8 mouse cellular contexts compared by ENCODE assay signal in genomic region chr13:22041142-22041536, GRCm38 (mm10). TPM values are rescaled to one million over a fixed set of nuclear protein-coding genes. Genes with fewer than 3 reads are reported as not detected.
DNase-seq lines count a peak whose midpoint lies in the region; ATAC-seq lines count a peak whose summit lies in the region.
"Not testable (repeated sequence)": the region's sequence is repeated elsewhere in the genome, so short reads cannot be mapped to it uniquely, and the experiment has no call there.

Gene Hist1h4i (minus strand): TSS chr13:22041362.

- WGBS in embryonic facial prominence, embryonic 13.5 days: 0% methylated on average over 27 of the region's 27 CpGs
- WGBS in limb, embryonic 10.5 days: under 1% methylated on average over 27 of the region's 27 CpGs
- under 1% methylated on average over 22 of the region's 27 CpGs for WGBS in midbrain, embryonic 12.5 days

- not testable (repeated sequence) for H3K36me3 ChIP-seq in embryonic facial prominence, embryonic 13.5 days; limb, embryonic 10.5 days; midbrain, embryonic 12.5 days

- ATAC-seq in embryonic facial prominence, embryonic 13.5 days (ENCODE audit: insufficient number of reproducible peaks, insufficient read depth, low FRiP score, low TSS enrichment, low read depth): peak; percentile 61
- peak; percentile 57 for ATAC-seq in midbrain, embryonic 12.5 days (ENCODE audit: low FRiP score, low read depth)

- H3K9ac ChIP-seq in embryonic facial prominence, embryonic 13.5 days: peak within 1 kb of the TSS; percentile 80
- peak within 1 kb of the TSS; percentile 61 for H3K9ac ChIP-seq in midbrain, embryonic 12.5 days (replicated peaks)

- H3K4me2 ChIP-seq in embryonic facial prominence, embryonic 13.5 days: peak within 1 kb of the TSS; percentile 81
- H3K4me2 ChIP-seq in midbrain, embryonic 12.5 days (replicated peaks): peak within 1 kb of the TSS; percentile 65

- H3K4me3 ChIP-seq in embryonic facial prominence, embryonic 13.5 days: peak within 1 kb of the TSS; percentile 50
- H3K4me3 ChIP-seq in limb, embryonic 10.5 days: peak within 1 kb of the TSS; percentile 58
- peak within 1 kb of the TSS; percentile 44 for H3K4me3 ChIP-seq in midbrain, embryonic 12.5 days

- peak within 1 kb of the TSS; percentile 96 for H3K27ac ChIP-seq in embryonic facial prominence, embryonic 13.5 days
- H3K27ac ChIP-seq in limb, embryonic 10.5 days: peak within 1 kb of the TSS; percentile 95
- peak within 1 kb of the TSS; percentile 93 for H3K27ac ChIP-seq in midbrain, embryonic 12.5 days (replicated peaks)

- peaks cover 22% of the 10 kb centered on the region for H3K4me1 ChIP-seq in embryonic facial prominence, embryonic 13.5 days
- peaks cover 13% of the 10 kb centered on the region; the same call in 1 of the 2 replicates for H3K4me1 ChIP-seq in limb, embryonic 10.5 days
- peaks cover 28% of the 10 kb centered on the region for H3K4me1 ChIP-seq in midbrain, embryonic 12.5 days

- H3K27me3 ChIP-seq in embryonic facial prominence, embryonic 13.5 days; limb, embryonic 10.5 days (ENCODE audit: low read depth, poor library complexity, severe bottlenecking); midbrain, embryonic 12.5 days: not testable (repeated sequence)

- DNase-seq in 3134 (ENCODE audit: extremely low read depth, insufficient read length, low spot score): peak; percentile 97
- peak; percentile 95 to 96 for DNase-seq in adrenal gland, postnatal 36 days
- peak; percentile 96 to 98 for DNase-seq in heart, adult 18-20 months
- DNase-seq in kidney, adult 18-20 months: peak; percentile 92
- peak; percentile 98 for DNase-seq in limb, embryonic 10.5 days (ENCODE audit: low spot score)
- DNase-seq in skeletal muscle tissue, adult 2 months (ENCODE audit: low read depth, low spot score): peak; percentile 92

- H3K9me3 ChIP-seq in embryonic facial prominence, embryonic 13.5 days; limb, embryonic 10.5 days (replicated peaks); midbrain, embryonic 12.5 days: not testable (repeated sequence)

RNA-seq across cellular contexts. Expression of gene Hist1h4i, which starts in this region (rescaled TPM):
- total RNA-seq in adrenal gland, postnatal 36 days (2021): 10 to 100 TPM; 75.2 to 76.6 TPM
- polyA plus RNA-seq in embryonic facial prominence, embryonic 13.5 days (2015; fragmentation: Nextera tagmentation; extraction: Ambion mirVana): 26.0 and 31.3 TPM in 2 replicates
- 10 to 100 TPM; 15.0 to 20.2 TPM for total RNA-seq in heart, adult 18-20 months (2021)
- 27.4 and 36.3 TPM in 2 replicates for polyA plus RNA-seq in limb, embryonic 10.5 days (2016; fragmentation: Nextera tagmentation; extraction: Ambion mirVana)
- 34.4 and 38.6 TPM in 2 replicates for polyA plus RNA-seq in midbrain, embryonic 12.5 days (2016; fragmentation: Nextera tagmentation; extraction: Ambion mirVana)

Comparison
In these comparisons a context has a peak if more than half of its experiments do, and no peak if none do; other contexts are left out.
1. Peak in every context shown above with its lines: DNase-seq, ATAC-seq, H3K4me3 ChIP-seq and H3K27ac ChIP-seq.